Mouse (Mus musculus) intestine, postnatal 0 days (tissue): ENCODE data around the gene Nrn1. TPM values are rescaled to one million over a fixed set of nuclear protein-coding genes. Genes with fewer than 3 reads are reported as not detected.

Experiments used
- ATAC-seq: fragments of 200-750 bp; cut with Nextera tagmentation; 2 replicates; pipeline ENCODE4 v1.8.0; 2017; ENCODE audit warnings: mild to moderate bottlenecking, moderate TSS enrichment, moderate library complexity
- H3K27ac ChIP-seq: fragments of 300-500 bp; sonication (generic); 2 replicates; pipeline ENCODE4 v1.5.1; 2014; ENCODE audit warnings: mild to moderate bottlenecking, low read depth, low read length, moderate library complexity
- H3K27me3 ChIP-seq: fragments of 300-500 bp; sonication (generic); replicated peaks from 2 replicates; pipeline ENCODE4 v1.6.1; 2014; ENCODE audit warnings: low read length, mixed read lengths; ENCODE audit not compliant: control insufficient read depth, insufficient read depth
- H3K36me3 ChIP-seq: fragments of 300-500 bp; sonication (generic); 2 replicates; pipeline ENCODE4 v1.6.1; 2014; ENCODE audit warnings: mild to moderate bottlenecking, moderate library complexity; ENCODE audit not compliant: control insufficient read depth, insufficient read depth
- H3K4me1 ChIP-seq: fragments of 300-500 bp; sonication (generic); replicated peaks from 2 replicates; pipeline ENCODE4 v1.6.1; 2014; ENCODE audit warnings: antibody characterized with exemption, low read length, mixed read lengths; ENCODE audit not compliant: control insufficient read depth, insufficient read depth
- H3K4me2 ChIP-seq: fragments of 300-500 bp; sonication (generic); replicated peaks from 2 replicates; pipeline ENCODE4 v1.6.1; 2014; ENCODE audit warnings: low read depth, mild to moderate bottlenecking, moderate library complexity
- H3K4me3 ChIP-seq: fragments of 300-500 bp; sonication (generic); 2 replicates; pipeline ENCODE4 v1.5.1; 2014; ENCODE audit warnings: low read depth, low read length
- H3K9ac ChIP-seq: fragments of 300-500 bp; sonication (generic); 2 replicates; pipeline ENCODE4 v1.6.1; 2014; ENCODE audit warnings: mild to moderate bottlenecking, low read depth, low read length
- H3K9me3 ChIP-seq: fragments of 300-500 bp; sonication (generic); 2 replicates; pipeline ENCODE4 v1.6.1; 2016; ENCODE audit warnings: mixed run types; ENCODE audit not compliant: control insufficient read depth
- CTCF ChIP-seq: sonication (generic); IDR thresholded peaks from 2 replicates; pipeline ENCODE4 v1.5.1; 2016; ENCODE audit warnings: low read depth, mild to moderate bottlenecking, control low read depth, antibody characterized with exemption, moderate library complexity
- WGBS: fragments of 180-500 bp; shearing (Covaris S2); extraction: QIAGEN DNeasy Blood & Tissue Kit; methylation state at CpG from one replicate; pipeline ENCODE4 v1.1.7; 2014; 5-methylcytosine and 5-hydroxymethylcytosine counted together
- polyA plus RNA-seq: library from polyadenylated mRNA; unstranded; fragments of >200 nt; fragmentation: Nextera tagmentation; extraction: Ambion mirVana; gene quantifications from 2 replicates; pipeline ENCODE4 v1.2.1, GENCODE M21; 2015

The Nrn1 gene
- polyA plus RNA-seq, 1 experiment from 2014 or later = 77.8 TPM

DNA sequence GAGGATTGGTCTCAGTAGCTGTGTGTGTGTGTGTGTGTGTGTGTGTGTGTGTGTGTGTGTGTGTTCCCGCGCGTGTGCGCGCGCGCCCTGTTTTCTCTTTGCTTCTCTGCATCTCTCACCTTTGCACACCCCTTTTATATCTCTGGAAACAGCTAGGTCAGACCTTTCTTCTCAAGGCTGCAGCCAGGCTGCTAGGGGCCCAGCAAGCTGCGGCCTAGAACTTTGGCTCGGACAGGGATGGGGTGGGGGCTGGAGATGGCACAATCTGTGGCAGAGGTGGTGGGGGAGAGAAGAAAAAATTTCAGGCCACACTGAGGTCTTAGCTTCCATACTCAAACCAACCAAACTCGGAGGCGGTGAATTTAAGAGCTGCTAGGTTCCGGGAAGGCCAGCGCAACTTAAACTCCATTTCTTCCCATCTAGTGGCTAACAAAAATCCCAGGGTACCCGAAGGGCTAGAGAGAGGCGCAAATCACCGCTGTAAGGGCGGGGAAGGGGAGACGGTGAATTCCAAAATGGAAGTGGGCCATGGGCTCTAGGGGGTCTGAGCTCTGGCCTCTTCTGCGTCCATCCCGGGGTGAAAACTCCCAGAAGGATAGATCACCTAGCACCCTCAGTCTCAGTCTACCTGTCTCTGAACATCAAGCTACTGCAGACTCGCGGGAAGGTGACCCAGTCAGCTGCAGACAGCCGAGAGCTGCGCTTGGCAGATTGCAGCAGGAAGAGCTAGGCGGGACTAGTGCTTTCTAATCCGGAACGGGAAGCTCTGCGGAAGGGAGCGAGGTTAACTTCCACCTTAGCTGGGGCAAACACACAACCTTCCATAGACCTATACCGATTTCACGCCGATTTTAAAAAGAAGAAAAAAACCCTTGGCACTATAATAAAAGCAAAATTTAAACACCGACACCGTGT is 3.7 kb downstream of the Nrn1 start:
- Histone ChIP-seq H3K4me2 (peak overlapping the region; percentile 85), H3K27me3 (peaks cover 53% of the 10 kb centered on the region), H3K9ac (peak overlapping the region; percentile 40)

DNA sequence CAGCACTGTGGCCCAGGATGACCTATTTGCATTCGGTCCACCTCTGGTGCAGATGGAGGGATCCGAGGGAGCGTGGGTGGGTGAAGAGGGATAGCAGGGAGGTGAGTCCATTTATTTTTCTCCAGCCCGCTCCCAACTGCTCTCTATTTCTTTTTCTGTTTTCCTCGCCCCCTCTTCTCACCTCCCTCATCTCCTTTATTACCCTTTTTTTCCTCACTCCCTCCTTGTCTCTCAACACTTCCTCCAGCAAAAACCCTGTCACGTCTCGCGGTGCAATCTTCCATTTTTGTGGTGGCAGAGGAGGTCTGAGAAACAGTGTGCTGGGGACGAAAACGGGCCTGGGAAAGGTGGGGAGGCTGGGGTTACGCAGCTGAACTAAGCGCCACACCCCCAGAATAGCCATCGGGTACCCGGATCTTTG is 4.6 kb downstream of the Nrn1 start:
- no peaks in the 10 kb centered on the region; the same call in 1 of the 2 replicates for H3K36me3 ChIP-seq
- 51% methylated on average over 14 of the region's 14 CpGs for WGBS
- no peak for TF ChIP-seq CTCF
- H3K9ac ChIP-seq = no peak overlapping the region
- no peak overlapping the region for H3K4me2 ChIP-seq
- ATAC-seq = no peak
- no peaks in the 10 kb centered on the region for H3K4me1 ChIP-seq
- H3K9me3 ChIP-seq = no peaks in the 10 kb centered on the region
- H3K27ac ChIP-seq = no peak overlapping the region
- no peak overlapping the region for H3K4me3 ChIP-seq
- H3K27me3 ChIP-seq = peaks cover 56% of the 10 kb centered on the region

More for the DNA sequence above, 3.7 kb downstream of the Nrn1 start:
- Histone ChIP-seq H3K4me3 (peak overlapping the region; percentile 56), H3K4me1 (no peaks in the 10 kb centered on the region), H3K36me3 (no peaks in the 10 kb centered on the region; the same call in 1 of the 2 replicates), H3K9me3 (no peaks in the 10 kb centered on the region), H3K27ac (peak overlapping the region; percentile 68)
- TF ChIP-seq CTCF = no peak
- 11% methylated on average over 34 of the region's 34 CpGs for WGBS
- no peak for ATAC-seq

DNA sequence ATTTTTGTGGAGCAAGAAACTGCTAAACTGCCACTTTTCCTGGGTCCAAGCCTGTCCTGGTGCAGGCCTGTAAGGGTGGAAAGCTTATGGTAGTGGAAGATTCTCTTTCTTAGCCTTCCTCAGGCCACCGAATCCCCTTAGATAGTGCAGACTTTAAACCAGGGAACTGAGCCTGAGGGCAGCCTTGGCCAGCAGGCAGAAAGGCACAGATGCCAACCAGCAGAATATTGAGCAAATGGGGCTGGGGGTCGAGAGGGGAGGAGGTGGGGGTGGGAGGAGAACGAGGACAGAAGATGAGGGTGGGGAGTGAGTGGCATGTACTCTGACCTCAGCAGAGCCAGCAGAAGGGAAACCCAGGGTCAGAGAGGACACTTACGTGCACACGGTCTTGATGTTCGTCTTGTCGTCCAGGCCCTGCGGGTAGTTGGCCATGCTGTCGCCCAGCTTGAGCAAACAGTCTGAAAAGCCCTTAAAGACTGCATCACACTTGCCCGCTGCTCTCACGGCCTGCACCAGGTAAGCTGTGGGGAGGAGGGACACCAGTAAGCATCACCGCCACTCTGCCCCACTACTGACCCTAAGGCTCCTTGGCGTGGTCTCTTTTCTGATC is 5.1 kb downstream of the Nrn1 start:
- H3K36me3 ChIP-seq = no peaks in the 10 kb centered on the region; the same call in 1 of the 2 replicates
- no peak overlapping the region for H3K4me2 ChIP-seq
- no peak overlapping the region for H3K27ac ChIP-seq
- peaks cover 57% of the 10 kb centered on the region for H3K27me3 ChIP-seq
- TF ChIP-seq CTCF = no peak
- H3K9ac ChIP-seq = no peak overlapping the region
- no peak overlapping the region for H3K4me3 ChIP-seq
- H3K9me3 ChIP-seq = no peaks in the 10 kb centered on the region
- 48% methylated on average over 13 of the region's 13 CpGs for WGBS
- no peak for ATAC-seq
- no peaks in the 10 kb centered on the region for H3K4me1 ChIP-seq

DNA sequence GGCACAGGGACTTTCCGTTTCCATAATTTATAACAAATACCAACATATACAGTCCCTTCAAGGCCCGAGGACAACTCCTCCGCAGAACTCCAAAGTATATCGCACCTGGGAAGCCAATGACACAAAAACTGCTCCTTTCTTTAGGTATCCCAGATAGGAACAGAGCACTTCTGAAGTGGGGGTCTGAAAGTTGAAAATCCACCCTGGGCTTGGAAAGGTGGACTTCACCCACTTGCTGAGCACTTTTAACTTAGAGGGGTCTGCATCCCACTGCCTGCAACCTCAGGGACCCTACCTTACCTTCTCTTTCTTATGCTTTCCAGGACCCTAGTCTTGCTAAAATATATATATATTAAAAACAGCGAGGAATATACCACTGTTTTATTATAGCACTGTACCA is 6.4 kb downstream of the Nrn1 start:
- Histone ChIP-seq H3K4me1 (no peaks in the 10 kb centered on the region), H3K4me2 (no peak overlapping the region), H3K4me3 (no peak overlapping the region), H3K9ac (no peak overlapping the region), H3K27ac (no peak overlapping the region), H3K9me3 (no peaks in the 10 kb centered on the region), H3K27me3 (peaks cover 61% of the 10 kb centered on the region), H3K36me3 (no peaks in the 10 kb centered on the region; the same call in 1 of the 2 replicates)
- 56% methylated on average over 5 of the region's 5 CpGs for WGBS
- no peak for TF ChIP-seq CTCF
- no peak for ATAC-seq

DNA sequence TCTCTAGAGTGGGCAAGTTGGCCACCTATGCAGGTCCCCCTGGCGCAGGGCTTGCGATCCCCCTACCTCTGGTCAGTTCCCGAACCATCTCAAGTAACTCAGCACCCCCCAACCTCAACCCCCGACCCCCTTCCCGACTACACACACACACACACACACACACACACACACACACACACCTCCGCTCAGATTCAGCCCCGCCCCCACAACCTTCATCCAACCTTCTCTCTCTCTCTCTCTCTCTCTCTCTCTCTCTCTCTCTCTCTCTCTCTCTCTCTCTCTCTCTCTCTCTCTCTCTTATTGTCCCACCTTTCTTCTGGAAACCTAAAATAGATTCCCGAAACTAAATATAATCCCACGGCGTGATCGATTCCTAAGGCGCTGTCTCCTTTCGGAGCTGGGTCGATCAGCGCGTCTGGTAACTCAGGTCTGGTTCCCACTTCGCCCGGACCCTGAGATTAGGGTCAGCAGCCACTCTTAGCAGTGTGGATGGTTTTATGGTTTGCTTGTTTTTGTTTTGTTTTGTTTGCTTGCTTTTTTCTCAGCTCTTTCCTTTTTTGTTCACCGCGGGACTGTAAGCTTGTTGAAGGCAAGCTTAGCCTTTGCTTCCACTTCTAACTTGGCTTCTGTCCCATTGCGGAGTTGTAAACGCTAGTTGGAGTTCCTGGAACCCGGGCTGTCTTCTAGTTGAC is 7.0 kb downstream of the Nrn1 start:
- Histone ChIP-seq H3K27me3 (peaks cover 66% of the 10 kb centered on the region), H3K36me3 (no peaks in the 10 kb centered on the region; the same call in 1 of the 2 replicates), H3K9me3 (no peaks in the 10 kb centered on the region), H3K9ac (no peak overlapping the region), H3K4me3 (0 out of 2 replicates have a peak overlapping the region, but pooled peaks have one; percentile 22), H3K4me2 (peak overlapping the region; percentile 49), H3K4me1 (no peaks in the 10 kb centered on the region), H3K27ac (no peak overlapping the region)
- WGBS = 28% methylated on average over 21 of the region's 23 CpGs
- TF ChIP-seq CTCF = no peak
- ATAC-seq = no peak
